Mouse (Mus musculus) cerebellum, adult 9-11 months (tissue): ENCODE measurements at regions not wholly inside any gene's neighbourhood (a gene's known extent, or its start where the extent isn't known, plus 50 kb on each side); places are given as distances from the start of the nearest gene placed in this dataset.
"Not testable (repeated sequence)": the region's sequence is repeated elsewhere in the genome, so short reads cannot be mapped to it uniquely, and the experiment has no call there.

Experiments used
- DNase-seq: peaks from one replicate; pipeline ENCODE4 v3.0.0; 2022

- no peak for DNase-seq
Observed at GRCm38 (mm10) chr10:46629876-46630275, 1052.2 kb downstream of the Hace1 start.

GRCm38 (mm10) chr10:46663041-46663440 lies 1085.4 kb downstream of the Hace1 start:
- DNase-seq: no peak

GRCm38 (mm10) chr10:46689823-46690372 lies 1112.3 kb downstream of the Hace1 start:
- not testable (repeated sequence) for DNase-seq

- no peak for DNase-seq
Observed at GRCm38 (mm10) chr10:46692661-46693060, 1115.0 kb downstream of the Hace1 start.

GRCm38 (mm10) chr10:46697363-46698246 lies 1120.0 kb downstream of the Hace1 start:
- peak; percentile 42 for DNase-seq

- DNase-seq: no peak
Observed at GRCm38 (mm10) chr10:46701221-46701620, 1123.6 kb downstream of the Hace1 start.

GRCm38 (mm10) chr10:46708022-46708421 lies 1130.4 kb downstream of the Hace1 start:
- not testable (repeated sequence) for DNase-seq

- no peak for DNase-seq
Observed at GRCm38 (mm10) chr10:46712690-46713089, 1135.1 kb downstream of the Hace1 start.

GRCm38 (mm10) chr10:46718349-46719087 lies 1140.9 kb downstream of the Hace1 start:
- DNase-seq: no peak

GRCm38 (mm10) chr10:46719088-46719469 lies 1141.5 kb downstream of the Hace1 start:
- DNase-seq: no peak

- no peak for DNase-seq
Observed at GRCm38 (mm10) chr10:46723666-46724065, 1146.0 kb downstream of the Hace1 start.

- no peak for DNase-seq
Observed at GRCm38 (mm10) chr10:46730601-46731000, 1153.0 kb downstream of the Hace1 start.

- no peak for DNase-seq
Observed at GRCm38 (mm10) chr10:46733760-46734265, 1156.2 kb downstream of the Hace1 start.

GRCm38 (mm10) chr10:46741098-46741497 lies 1163.5 kb downstream of the Hace1 start:
- no peak for DNase-seq

GRCm38 (mm10) chr10:46742131-46742530 lies 1164.5 kb downstream of the Hace1 start:
- no peak for DNase-seq

GRCm38 (mm10) chr10:46760923-46761322 lies 1183.3 kb downstream of the Hace1 start:
- no peak for DNase-seq

GRCm38 (mm10) chr10:46778729-46779128 lies 1201.1 kb downstream of the Hace1 start:
- DNase-seq: no peak

- not testable (repeated sequence) for DNase-seq
Observed at GRCm38 (mm10) chr10:46785723-46786122, 1208.1 kb downstream of the Hace1 start.

- no peak for DNase-seq
Observed at GRCm38 (mm10) chr10:46814271-46814670, 1236.6 kb downstream of the Hace1 start.

GRCm38 (mm10) chr10:46819133-46819532 lies 1241.5 kb downstream of the Hace1 start:
- no peak for DNase-seq

- no peak for DNase-seq
Observed at GRCm38 (mm10) chr10:46819965-46820364, 1242.3 kb downstream of the Hace1 start.

- DNase-seq: no peak
Observed at GRCm38 (mm10) chr10:46823837-46824236, 1246.2 kb downstream of the Hace1 start.

- DNase-seq: no peak
Observed at GRCm38 (mm10) chr10:46826012-46826411, 1248.4 kb downstream of the Hace1 start.
